Mouse (Mus musculus) bone marrow macrophage, adult 2 months (primary cell): ENCODE results near the gene Olfr670. TPM values are rescaled to one million over a fixed set of nuclear protein-coding genes. Genes with fewer than 3 reads are reported as not detected.
"Not testable (repeated sequence)": the region's sequence is repeated elsewhere in the genome, so short reads cannot be mapped to it uniquely, and the experiment has no call there.

Source experiments
- H3K27ac ChIP-seq: 2 replicates; pipeline ENCODE4 v1.5.1; 2012; ENCODE audit warnings: low read depth, low read length; ENCODE audit not compliant: insufficient read depth
- H3K4me1 ChIP-seq: 2 replicates; pipeline ENCODE4 v1.6.1; 2012; ENCODE audit warnings: low read length; ENCODE audit not compliant: control insufficient read depth, insufficient read depth
- H3K4me3 ChIP-seq: 2 replicates; pipeline ENCODE4 v1.5.1; 2012; ENCODE audit warnings: mild to moderate bottlenecking, low read length, moderate library complexity; ENCODE audit not compliant: insufficient read depth
- CTCF ChIP-seq: IDR thresholded peaks from 2 replicates; pipeline ENCODE4 v1.5.1; 2012; ENCODE audit warnings: low read depth, mild to moderate bottlenecking, low read length, moderate library complexity
- POLR2A ChIP-seq: IDR thresholded peaks from 2 replicates; pipeline ENCODE4 v1.6.1; 2012; ENCODE audit warnings: mild to moderate bottlenecking, low read depth, low read length, borderline replicate concordance
- polyA plus RNA-seq: library from polyadenylated mRNA; stranded (reverse); fragments of >200 nt; gene quantifications from 2 replicates; pipeline ENCODE4 v1.2.4, GENCODE M21; 2012; ENCODE audit not compliant: missing spikeins, insufficient read depth, insufficient read length

The Olfr670 gene
- not detected in 2 replicates for polyA plus RNA-seq

- Histone ChIP-seq H3K27ac (no peak within 1 kb of the TSS), H3K4me1 (no peaks in the 10 kb centered on the region), H3K4me3 (no peak within 1 kb of the TSS)
- TF ChIP-seq POLR2A (no peak), CTCF (no peak)
Observed at GRCm38 (mm10) chr7:104962520-104962919, at the start of gene Olfr670. Olfr670 (minus strand) TSS chr7:104962620.

DNA sequence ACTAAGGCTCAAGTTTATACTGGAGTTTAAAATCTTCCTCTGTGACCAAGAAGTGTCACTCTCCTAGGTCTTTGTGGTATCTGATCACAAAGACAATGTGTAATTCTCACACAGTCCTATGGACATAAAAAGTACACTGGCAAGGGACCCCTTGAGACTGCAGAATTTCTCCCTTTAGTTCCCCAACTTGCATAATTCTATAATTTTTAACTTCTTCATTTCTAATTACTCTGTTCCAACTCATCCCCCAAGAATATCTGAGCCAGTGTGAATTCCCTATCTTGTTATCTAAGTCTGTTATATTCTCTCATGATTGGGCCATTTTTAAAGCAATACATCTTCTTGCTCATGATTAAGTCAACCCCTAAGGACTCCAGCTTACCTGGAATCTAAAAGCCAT lies 39.5 kb upstream of the Olfr670 start, which contains the start of gene Olfr672:
Gene Olfr672, minus strand, starts transcription at position 101 of the 400 bp plus-strand sequence.
- no peak within 1 kb of the TSS for H3K4me3 ChIP-seq
- no peak for TF ChIP-seq CTCF
- H3K4me1 ChIP-seq = no peaks in the 10 kb centered on the region

DNA sequence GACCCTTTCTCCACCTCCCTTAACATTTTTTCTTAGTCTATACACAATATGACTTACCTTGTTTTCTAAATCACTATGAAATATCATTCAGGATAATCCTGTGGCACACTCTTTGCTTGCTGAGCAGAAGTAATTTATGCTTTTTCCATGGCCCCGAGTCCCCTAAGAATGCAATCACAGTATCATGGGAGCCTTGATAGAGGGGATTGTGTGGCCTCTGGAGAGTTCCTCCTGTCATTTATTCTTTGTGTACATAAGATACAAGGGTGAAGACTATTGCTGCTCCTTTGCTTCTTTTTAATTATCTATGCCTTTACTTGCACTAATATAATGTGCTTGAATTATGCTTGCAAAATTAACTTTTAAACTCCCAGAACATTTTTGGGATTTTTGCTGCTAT lies 16.6 kb upstream of the Olfr670 start, which contains the start of gene Olfr671:
Gene Olfr671, minus strand, starts transcription at position 101 of the 400 bp plus-strand sequence.
- TF ChIP-seq CTCF (no peak), POLR2A (no peak)
- Histone ChIP-seq H3K4me1 (no peaks in the 10 kb centered on the region), H3K27ac (no peak within 1 kb of the TSS), H3K4me3 (no peak within 1 kb of the TSS)

More for the DNA sequence above, 39.5 kb upstream of the Olfr670 start, which contains the start of gene Olfr672:
- no peak within 1 kb of the TSS for H3K27ac ChIP-seq

- not testable (repeated sequence) for H3K4me1 ChIP-seq, H3K27ac ChIP-seq, H3K4me3 ChIP-seq
Observed at GRCm38 (mm10) chr7:104972507-104972906, 10.1 kb upstream of the Olfr670 start.

- not testable (repeated sequence) for H3K4me1 ChIP-seq, H3K27ac ChIP-seq, H3K4me3 ChIP-seq
Observed at GRCm38 (mm10) chr7:104950234-104950633, 12.2 kb downstream of the Olfr670 start.

DNA sequence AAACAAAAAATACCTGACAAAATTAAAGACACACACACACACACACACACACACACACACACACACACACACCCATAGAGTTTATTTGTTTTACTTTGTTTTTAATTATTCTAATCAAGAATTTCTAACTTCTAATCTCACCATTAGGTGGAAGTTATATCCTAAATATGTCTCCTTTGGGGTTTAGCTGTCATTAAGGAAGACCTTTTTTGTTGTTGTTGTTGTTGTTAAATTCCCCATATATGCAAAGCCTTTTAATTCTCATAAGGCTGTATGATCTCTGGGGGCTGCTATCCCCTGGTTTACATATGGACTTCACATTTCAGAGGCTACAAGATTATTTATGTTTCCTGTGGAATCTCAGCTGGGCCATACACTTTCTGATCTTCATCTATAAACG lies 28.5 kb downstream of the Olfr670 start, which contains the start of gene Olfr669:
Gene Olfr669, plus strand, starts transcription at position 301 of the 400 bp plus-strand sequence.
- Histone ChIP-seq H3K4me3 (no peak within 1 kb of the TSS), H3K4me1 (no peaks in the 10 kb centered on the region), H3K27ac (no peak within 1 kb of the TSS)
- TF ChIP-seq CTCF (no peak), POLR2A (no peak)

DNA sequence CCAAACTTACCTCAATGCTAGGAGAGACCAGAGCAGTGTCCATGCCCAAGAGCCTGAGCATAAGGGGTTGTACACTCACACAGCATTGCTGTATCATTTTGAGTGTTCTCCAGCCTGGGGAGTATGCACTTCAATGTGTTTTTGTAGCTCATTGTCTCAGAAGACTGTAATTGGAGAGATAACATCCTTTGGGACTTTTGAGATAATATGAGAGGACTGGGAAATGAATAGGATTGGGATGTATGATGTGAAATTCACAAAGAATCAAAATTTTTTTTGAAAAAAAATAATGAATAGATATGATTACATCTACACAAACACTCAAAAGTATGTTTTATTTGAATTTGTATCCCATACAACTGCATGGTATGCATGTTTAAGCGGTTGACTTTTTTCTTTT lies 34.5 kb downstream of the Olfr670 start, which contains the start of gene Olfr668:
Gene Olfr668, minus strand, starts transcription at position 101 of the 400 bp plus-strand sequence.
- Histone ChIP-seq H3K27ac (no peak within 1 kb of the TSS), H3K4me1 (no peaks in the 10 kb centered on the region), H3K4me3 (no peak within 1 kb of the TSS)
- TF ChIP-seq POLR2A = no peak

DNA sequence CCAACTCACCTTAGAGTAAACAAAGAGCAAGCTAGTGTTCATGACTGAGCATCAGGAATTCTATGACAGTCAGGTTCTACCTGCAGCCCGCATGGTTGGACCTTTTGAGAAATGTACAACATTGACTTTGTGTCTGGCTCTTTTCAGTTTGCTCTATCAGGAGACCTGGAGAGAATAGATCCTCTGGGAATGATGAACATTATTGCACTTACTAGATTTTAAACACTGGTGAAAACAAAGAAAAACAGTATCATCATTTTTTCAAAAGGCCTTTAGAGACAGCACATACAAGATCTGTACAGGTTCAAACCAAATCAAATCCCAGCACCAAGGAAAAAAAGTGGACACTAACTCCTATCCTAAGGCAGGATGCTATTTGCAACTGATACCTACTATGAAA lies 41.0 kb downstream of the Olfr670 start, which contains the start of gene Olfr667:
Gene Olfr667, minus strand, starts transcription at position 101 of the 400 bp plus-strand sequence.
- Histone ChIP-seq H3K27ac (no peak within 1 kb of the TSS), H3K4me1 (no peaks in the 10 kb centered on the region), H3K4me3 (no peak within 1 kb of the TSS)
- no peak for TF ChIP-seq CTCF
- TF ChIP-seq POLR2A = no peak

Other genes with a start within 250 kb of the Olfr670 start
- gene Usp17le, start 185.2 kb downstream of the Olfr670 start, polyA plus RNA-seq = not detected in 2 replicates
- not detected in 2 replicates for gene Usp17lb, start 120.0 kb downstream of the Olfr670 start, polyA plus RNA-seq
- not detected in 2 replicates for gene Usp17la, start 105.6 kb downstream of the Olfr670 start, polyA plus RNA-seq
- not detected in 2 replicates for gene Olfr665, start 84.6 kb downstream of the Olfr670 start, polyA plus RNA-seq
- not detected in 2 replicates for gene Olfr666, start 66.7 kb downstream of the Olfr670 start, polyA plus RNA-seq
- gene Olfr667, start 41.1 kb downstream of the Olfr670 start, polyA plus RNA-seq = not detected in 2 replicates
- gene Olfr668, start 34.6 kb downstream of the Olfr670 start, polyA plus RNA-seq = not detected in 2 replicates
- gene Olfr669, start 28.4 kb downstream of the Olfr670 start, polyA plus RNA-seq = not detected in 2 replicates
- not detected in 2 replicates for gene Olfr671, start 16.5 kb upstream of the Olfr670 start, polyA plus RNA-seq
- gene Olfr672, start 39.4 kb upstream of the Olfr670 start, polyA plus RNA-seq = not detected in 2 replicates
- not detected in 2 replicates for gene Olfr675, start 65.8 kb upstream of the Olfr670 start, polyA plus RNA-seq
- gene Olfr676, start 70.1 kb upstream of the Olfr670 start, polyA plus RNA-seq = not detected in 2 replicates
- not detected in 2 replicates for gene Olfr677, start 88.8 kb upstream of the Olfr670 start, polyA plus RNA-seq
- gene Olfr678, start 101.9 kb upstream of the Olfr670 start, polyA plus RNA-seq = not detected in 2 replicates
- not detected in 2 replicates for gene Olfr679, start 118.6 kb upstream of the Olfr670 start, polyA plus RNA-seq
- gene Olfr680-ps1, start 130.2 kb upstream of the Olfr670 start, polyA plus RNA-seq = not detected in 2 replicates
- gene Olfr681, start 154.2 kb upstream of the Olfr670 start, polyA plus RNA-seq = not detected in 2 replicates
- gene Olfr683, start 184.4 kb upstream of the Olfr670 start, polyA plus RNA-seq = not detected in 2 replicates
- not detected in 2 replicates for gene Olfr684, start 201.0 kb upstream of the Olfr670 start, polyA plus RNA-seq
- not detected in 2 replicates for gene Olfr685, start 223.4 kb upstream of the Olfr670 start, polyA plus RNA-seq
- not detected in 2 replicates for gene Olfr686, start 244.9 kb upstream of the Olfr670 start, polyA plus RNA-seq